Mouse (Mus musculus) bone marrow, adult 2 months (tissue): ENCODE data around the gene Tuba4a.

Experiments used
- CTCF ChIP-seq: fragments of 200-500 bp; IDR thresholded peaks from 2 replicates; pipeline ENCODE4 v1.5.1; 2011; ENCODE audit warnings: low read length, control low read depth; ENCODE audit not compliant: control insufficient read depth, insufficient read depth
- POLR2A ChIP-seq: fragments of 200-500 bp; IDR thresholded peaks from 2 replicates; pipeline ENCODE4 v1.6.1; 2011; ENCODE audit warnings: low read depth, mild to moderate bottlenecking, control low read depth, low read length, borderline replicate concordance; ENCODE audit not compliant: control insufficient read depth

- TF ChIP-seq POLR2A (no peak), CTCF (peak; percentile 75)
Measured at GRCm38 (mm10) chr1:75253849-75254624, 34.4 kb upstream of the Tuba4a start.
